Mouse (Mus musculus) hindbrain, postnatal 0 days (tissue): ENCODE results near the gene Kif5a. TPM values are rescaled to one million over a fixed set of nuclear protein-coding genes. Genes with fewer than 3 reads are reported as not detected.

ENCODE experiments used
- ATAC-seq: fragments of 200-750 bp; cut with Nextera tagmentation; 2 replicates; pipeline ENCODE4 v1.8.0; 2017; ENCODE audit warnings: mild to moderate bottlenecking, moderate TSS enrichment, moderate library complexity
- DNase-seq: peaks from one replicate; pipeline ENCODE4 v3.0.0-alpha.2; 2015; ENCODE audit warnings: low spot score
- H3K27ac ChIP-seq: fragments of 300-500 bp; sonication (generic); 2 replicates; pipeline ENCODE4 v1.5.1; 2014; ENCODE audit warnings: mild to moderate bottlenecking
- H3K27me3 ChIP-seq: fragments of 300-500 bp; sonication (generic); 2 replicates; pipeline ENCODE4 v1.6.1; 2014; ENCODE audit warnings: low read length, mixed read lengths; ENCODE audit not compliant: insufficient read depth
- H3K36me3 ChIP-seq: fragments of 300-500 bp; sonication (generic); 2 replicates; pipeline ENCODE4 v1.6.1; 2014; ENCODE audit warnings: low read length, mixed read lengths; ENCODE audit not compliant: insufficient read depth
- H3K4me1 ChIP-seq: fragments of 300-500 bp; sonication (generic); 2 replicates; pipeline ENCODE4 v1.6.1; 2014; ENCODE audit warnings: antibody characterized with exemption, low read length, mixed read lengths; ENCODE audit not compliant: insufficient read depth
- H3K4me2 ChIP-seq: fragments of 300-500 bp; sonication (generic); 2 replicates; pipeline ENCODE4 v1.6.1; 2014; ENCODE audit warnings: low read depth, mild to moderate bottlenecking, low read length, moderate library complexity, mixed read lengths
- H3K4me3 ChIP-seq: fragments of 300-500 bp; sonication (generic); 2 replicates; pipeline ENCODE4 v1.5.1; 2014; ENCODE audit warnings: low read length
- H3K9ac ChIP-seq: fragments of 300-500 bp; sonication (generic); replicated peaks from 2 replicates; pipeline ENCODE4 v1.6.1; 2014; ENCODE audit warnings: mild to moderate bottlenecking, low read length, moderate library complexity, mixed read lengths
- H3K9me3 ChIP-seq: fragments of 300-500 bp; sonication (generic); 2 replicates; pipeline ENCODE4 v1.6.1; 2016; ENCODE audit warnings: low read length, mixed read lengths
- CTCF ChIP-seq: IDR thresholded peaks from 2 replicates; pipeline ENCODE4 v1.5.1; 2016; ENCODE audit warnings: antibody characterized with exemption, control low read depth, low read depth
- WGBS: fragments of 180-500 bp; shearing (Covaris S2); extraction: QIAGEN DNeasy Blood & Tissue Kit; methylation state at CpG from one replicate; pipeline ENCODE4 v1.1.7; 2014; 5-methylcytosine and 5-hydroxymethylcytosine counted together
- polyA plus RNA-seq: library from polyadenylated mRNA; unstranded; fragments of >200 nt; fragmentation: Nextera tagmentation; extraction: Ambion mirVana; gene quantifications from 2 replicates; pipeline ENCODE4 v1.2.1, GENCODE M21; 2015
- total RNA-seq: library from RNA; depleted of rRNA; stranded (reverse); fragments of >200 nt; gene quantifications from 2 replicates; pipeline ENCODE4 v1.2.3, GENCODE M21; 2014

The Kif5a gene
- total and polyA plus RNA-seq, 2 experiments from 2014 or later, result 103 to 231 TPM

DNA sequence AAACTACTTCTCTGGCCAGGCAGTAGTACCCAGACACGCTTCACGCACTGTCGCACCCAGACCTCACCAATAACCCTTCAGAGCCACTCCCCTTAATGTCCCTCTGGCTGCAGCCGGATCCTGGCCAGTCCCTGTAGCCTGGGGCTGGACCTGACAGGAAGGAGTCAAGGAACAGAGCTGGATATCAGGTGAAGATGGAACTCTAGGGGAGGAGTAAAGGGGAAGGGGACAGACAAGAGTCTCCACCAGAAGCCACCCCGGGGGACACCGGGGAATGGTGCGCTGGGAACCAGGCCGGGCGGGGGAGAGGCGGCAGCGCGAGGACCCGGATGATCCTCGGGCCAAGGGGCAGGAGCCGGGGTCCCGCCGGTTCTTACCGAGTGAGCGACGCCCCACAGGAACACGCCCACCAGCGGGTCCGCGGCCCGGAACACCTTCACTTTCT lies 52.2 kb downstream of the Kif5a start:
- peak; percentile 32 for DNase-seq
- H3K27me3 ChIP-seq, result no peaks in the 10 kb centered on the region
- no peaks in the 10 kb centered on the region; the same call in 1 of the 2 replicates for H3K4me1 ChIP-seq
- ATAC-seq, result peak; percentile 66
- peak overlapping the region; percentile 87 for H3K9ac ChIP-seq
- no peaks in the 10 kb centered on the region for H3K9me3 ChIP-seq
- peak overlapping the region; percentile 84 for H3K4me3 ChIP-seq
- peaks cover 16% of the 10 kb centered on the region for H3K36me3 ChIP-seq
- no peak for TF ChIP-seq CTCF
- H3K4me2 ChIP-seq, result peak overlapping the region; percentile 83
- H3K27ac ChIP-seq, result peak overlapping the region; percentile 52
- under 1% methylated on average over 25 of the region's 25 CpGs for WGBS

DNA sequence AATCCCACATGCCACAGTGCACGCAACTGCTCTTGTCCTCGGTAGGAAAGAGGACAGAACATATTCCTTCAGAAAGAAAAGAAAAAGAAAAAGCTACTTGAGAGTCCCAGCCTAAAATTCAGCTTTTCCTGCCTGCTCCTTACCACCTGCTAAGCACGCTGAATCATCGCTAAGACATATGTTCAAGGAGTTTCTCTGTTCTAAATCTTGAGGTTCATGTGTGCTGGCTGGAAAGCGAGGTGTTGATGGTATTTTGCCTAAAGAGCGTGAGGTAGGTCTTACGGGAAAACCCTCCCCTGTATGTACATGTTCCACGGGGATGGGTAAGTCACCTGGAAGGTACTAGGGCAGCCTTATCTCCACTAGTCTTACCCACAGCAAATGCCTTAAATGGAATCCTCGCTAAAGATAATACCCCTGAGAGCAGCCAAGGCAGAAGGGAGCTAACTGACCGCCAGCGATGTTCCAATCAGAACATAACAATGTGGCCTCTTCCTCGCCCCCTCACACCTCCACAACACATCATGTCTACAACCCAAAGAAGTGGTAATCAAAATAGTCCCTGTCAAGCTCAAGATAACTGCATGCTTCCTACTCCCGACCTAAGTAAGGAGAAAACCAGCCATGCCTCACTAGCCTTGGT lies 53.1 kb downstream of the Kif5a start:
- H3K9me3 ChIP-seq, result no peaks in the 10 kb centered on the region
- no peaks in the 10 kb centered on the region for H3K27me3 ChIP-seq
- peak overlapping the region; percentile 83 for H3K4me2 ChIP-seq
- H3K36me3 ChIP-seq, result peaks cover 21% of the 10 kb centered on the region
- H3K9ac ChIP-seq, result 0 out of 2 replicates have a peak overlapping the region, but pooled peaks have one; percentile 87
- no peak overlapping the region for H3K4me3 ChIP-seq
- H3K4me1 ChIP-seq, result no peaks in the 10 kb centered on the region; the same call in 1 of the 2 replicates
- H3K27ac ChIP-seq, result no peak overlapping the region
- no peak for TF ChIP-seq CTCF
- no peak for DNase-seq
- no peak for ATAC-seq
- WGBS, result 87% methylated on average over 13 of the region's 13 CpGs

DNA sequence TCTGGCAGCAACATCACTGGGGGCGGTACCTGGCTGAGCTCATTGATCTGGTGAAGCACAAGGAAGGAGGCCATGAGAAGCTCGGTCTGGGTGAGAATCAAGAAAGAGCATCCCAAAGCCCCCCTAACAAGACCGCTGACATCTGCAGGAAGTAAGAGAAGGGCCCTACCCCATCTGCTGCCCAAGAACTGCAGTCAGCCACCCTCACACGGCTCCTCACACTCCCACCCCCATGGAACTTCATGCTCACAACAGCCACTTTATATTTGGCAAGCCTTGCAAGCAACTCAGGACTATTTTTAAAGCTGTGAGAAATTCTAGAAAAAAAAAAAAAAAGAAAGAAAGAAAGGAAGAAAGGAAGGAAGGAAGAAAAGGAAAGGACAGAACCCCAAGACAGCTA lies 54.2 kb downstream of the Kif5a start:
- no peaks in the 10 kb centered on the region; the same call in 1 of the 2 replicates for H3K4me1 ChIP-seq
- ATAC-seq (no peak), DNase-seq (no peak)
- H3K9ac ChIP-seq, result no peak overlapping the region
- H3K4me2 ChIP-seq, result no peak overlapping the region
- H3K9me3 ChIP-seq, result no peaks in the 10 kb centered on the region
- no peaks in the 10 kb centered on the region for H3K27me3 ChIP-seq
- H3K4me3 ChIP-seq, result no peak overlapping the region
- H3K27ac ChIP-seq, result no peak overlapping the region
- TF ChIP-seq CTCF, result no peak
- 80% methylated on average over 4 of the region's 4 CpGs for WGBS
- H3K36me3 ChIP-seq, result peaks cover 22% of the 10 kb centered on the region

DNA sequence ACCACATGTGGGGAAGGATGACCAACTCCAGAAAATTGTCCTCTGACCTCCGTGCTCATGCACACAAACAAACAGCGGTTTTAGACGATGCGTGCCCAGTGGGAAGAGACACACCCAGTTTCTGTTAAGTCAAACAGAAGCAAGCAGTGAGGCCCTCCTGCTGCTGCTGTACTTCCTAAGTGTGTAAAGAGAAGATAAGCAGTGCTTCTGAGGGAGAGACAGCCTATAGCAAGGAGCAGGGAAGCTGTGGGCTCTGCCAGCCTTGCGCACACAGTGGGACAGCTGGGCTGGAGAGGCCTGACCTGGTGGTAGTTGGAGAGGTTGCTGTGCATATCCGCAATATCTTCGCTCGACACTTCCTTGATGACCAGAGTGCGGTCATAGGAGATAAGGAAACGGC lies 57.8 kb downstream of the Kif5a start:
- ATAC-seq, result no peak
- Histone ChIP-seq H3K9me3 (no peaks in the 10 kb centered on the region), H3K27ac (no peak overlapping the region), H3K4me3 (no peak overlapping the region), H3K27me3 (no peaks in the 10 kb centered on the region), H3K36me3 (peaks cover 32% of the 10 kb centered on the region), H3K4me2 (no peak overlapping the region), H3K4me1 (no peaks in the 10 kb centered on the region), H3K9ac (no peak overlapping the region)
- DNase-seq, result no peak
- no peak for TF ChIP-seq CTCF
- whole genome bisulfite sequencing, result 89% methylated on average over 10 of the region's 10 CpGs

DNA sequence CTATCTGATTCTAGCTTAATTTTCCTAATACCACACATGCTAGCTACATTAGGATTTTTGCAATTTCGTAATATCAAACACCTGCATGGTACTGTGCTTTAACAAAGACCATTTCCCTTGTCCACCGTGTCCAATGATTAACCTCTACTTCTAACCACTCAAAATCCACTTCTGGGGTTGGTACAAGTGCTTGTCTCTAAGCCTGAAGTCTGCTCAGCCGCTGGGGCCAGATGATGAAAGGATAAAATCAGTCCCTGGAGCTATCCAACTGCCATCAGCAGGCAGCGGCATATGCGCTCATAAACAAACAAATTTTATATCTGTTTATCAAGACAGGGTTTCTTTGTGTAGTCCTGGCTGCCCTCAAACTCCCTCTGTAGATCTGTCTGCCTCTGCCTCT lies 58.6 kb downstream of the Kif5a start:
- peaks cover 32% of the 10 kb centered on the region for H3K36me3 ChIP-seq

DNA sequence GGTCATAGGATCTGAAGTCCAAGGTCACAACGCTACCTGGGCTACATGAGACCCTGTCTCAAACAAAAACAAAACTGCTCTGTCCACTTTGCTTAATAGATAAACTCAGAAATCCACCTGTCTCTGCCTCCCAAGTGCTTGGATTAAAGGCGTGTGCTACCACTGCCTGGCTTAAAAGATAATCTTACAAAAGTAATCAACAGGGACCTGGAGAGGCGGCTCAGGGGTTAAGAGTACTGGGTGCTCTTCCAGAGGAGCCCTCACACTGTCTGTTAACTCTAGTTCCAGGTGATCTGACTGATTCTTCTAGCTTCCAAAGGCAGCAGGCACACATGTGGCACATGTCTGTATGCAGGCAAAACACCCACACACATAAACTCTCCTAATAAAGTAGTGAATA lies 60.0 kb downstream of the Kif5a start:
- peaks cover 36% of the 10 kb centered on the region for H3K36me3 ChIP-seq
- DNase-seq (no peak), ATAC-seq (no peak)

More for the DNA sequence above, 58.6 kb downstream of the Kif5a start:
- Histone ChIP-seq H3K27ac (no peak overlapping the region), H3K4me3 (no peak overlapping the region), H3K4me2 (no peak overlapping the region), H3K4me1 (no peaks in the 10 kb centered on the region), H3K27me3 (no peaks in the 10 kb centered on the region), H3K9me3 (no peaks in the 10 kb centered on the region), H3K9ac (no peak overlapping the region)
- TF ChIP-seq CTCF, result no peak
- ATAC-seq, result no peak
- no peak for DNase-seq
- 88% methylated on average over 5 of the region's 5 CpGs for WGBS

DNA sequence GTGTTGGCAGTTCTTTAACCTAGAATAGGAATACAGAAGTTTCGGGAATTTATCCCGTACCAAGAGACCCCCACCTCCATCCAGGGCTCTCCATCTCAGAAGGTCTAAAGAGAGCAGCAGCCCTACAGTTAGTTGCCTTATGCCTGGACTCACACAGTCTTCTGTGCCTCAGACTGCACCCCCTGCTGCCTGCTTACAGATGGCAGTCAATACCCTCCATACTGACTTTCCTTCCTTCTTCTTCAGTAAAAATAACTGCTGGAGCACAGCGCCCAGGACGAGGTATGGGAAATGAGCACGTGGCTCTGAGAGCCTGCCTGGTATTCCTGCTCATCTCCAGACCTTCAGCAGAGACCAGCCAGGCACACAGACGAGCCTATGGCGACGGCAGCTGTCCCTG lies 62.9 kb downstream of the Kif5a start:
- Histone ChIP-seq H3K27me3 (no peaks in the 10 kb centered on the region), H3K9ac (no peak overlapping the region), H3K4me1 (no peaks in the 10 kb centered on the region; the same call in 1 of the 2 replicates), H3K36me3 (peaks cover 17% of the 10 kb centered on the region), H3K27ac (no peak overlapping the region), H3K4me2 (no peak overlapping the region), H3K9me3 (no peaks in the 10 kb centered on the region), H3K4me3 (no peak overlapping the region)
- WGBS, result 82% methylated on average over 8 of the region's 8 CpGs
- ATAC-seq (no peak), DNase-seq (no peak)
- peak; percentile 31; the same call in 1 of the 2 replicates for TF ChIP-seq CTCF

More for the DNA sequence above, 60.0 kb downstream of the Kif5a start:
- 97% methylated on average over 3 of the region's 3 CpGs for WGBS
- H3K4me3 ChIP-seq, result no peak overlapping the region
- H3K4me2 ChIP-seq, result no peak overlapping the region
- H3K27me3 ChIP-seq, result no peaks in the 10 kb centered on the region
- no peak overlapping the region for H3K27ac ChIP-seq
- no peaks in the 10 kb centered on the region for H3K4me1 ChIP-seq
- no peak overlapping the region for H3K9ac ChIP-seq
- no peaks in the 10 kb centered on the region for H3K9me3 ChIP-seq
- TF ChIP-seq CTCF, result no peak
